Mouse (Mus musculus) brain, embryonic 14.5 days (tissue): ENCODE results near the gene Dpp3. TPM values are rescaled to one million over a fixed set of nuclear protein-coding genes. Genes with fewer than 3 reads are reported as not detected.
"Not testable (repeated sequence)": the region's sequence is repeated elsewhere in the genome, so short reads cannot be mapped to it uniquely, and the experiment has no call there.

ENCODE experiments used
- DNase-seq: peaks from one replicate; pipeline ENCODE4 v3.0.0-alpha.2; 2011; ENCODE audit warnings: low read depth
- CTCF ChIP-seq: fragments of 200-500 bp; IDR thresholded peaks from 2 replicates; pipeline ENCODE4 v1.5.1; 2012; ENCODE audit warnings: inconsistent platforms, mild to moderate bottlenecking, moderate library complexity, borderline replicate concordance; ENCODE audit not compliant: insufficient read depth, insufficient read length; ENCODE audit errors: extremely low read depth
- POLR2A ChIP-seq: fragments of 200-500 bp; IDR thresholded peaks from 2 replicates; pipeline ENCODE4 v1.6.1; 2012; ENCODE audit warnings: mild to moderate bottlenecking, inconsistent platforms, borderline replicate concordance; ENCODE audit not compliant: poor library complexity, insufficient read depth, insufficient read length, severe bottlenecking; ENCODE audit errors: extremely low read depth
- polyA plus RNA-seq: library from polyadenylated mRNA; depleted of rRNA; stranded (reverse); fragments of >200 nt; gene quantifications from 2 replicates; pipeline ENCODE4 v1.2.3, GENCODE M21; 2012; rRNA removed

The Dpp3 gene
- polyA plus RNA-seq: 111 and 122 TPM in 2 replicates

- no peak for TF ChIP-seq CTCF
- TF ChIP-seq POLR2A: peak; percentile 71; the same call in 1 of the 2 replicates
- peak; percentile 99 for DNase-seq
Observed at GRCm38 (mm10) chr19:4927904-4928531, at the start of gene Dpp3. TSS of gene Dpp3 (minus strand) at chr19:4928287.

GRCm38 (mm10) chr19:4968236-4968635 lies 40.1 kb upstream of the Dpp3 start:
- peak; percentile 48; the same call in 1 of the 2 replicates for TF ChIP-seq CTCF
- TF ChIP-seq POLR2A: no peak
- peak; percentile 13 for DNase-seq

GRCm38 (mm10) chr19:4961928-4962601 lies 34.0 kb upstream of the Dpp3 start, which contains the start of gene Mrpl11:
TSS of gene Mrpl11 (plus strand) at chr19:4962147.
- peak; percentile 98 for DNase-seq
- TF ChIP-seq POLR2A (0 out of 2 replicates have a peak, but pooled peaks have one; percentile 15), CTCF (peak; percentile 84)

GRCm38 (mm10) chr19:4948641-4949040 lies 20.6 kb upstream of the Dpp3 start:
- not testable (repeated sequence) for DNase-seq

- no peak for DNase-seq
- no peak for TF ChIP-seq POLR2A
- TF ChIP-seq CTCF: no peak
Observed at GRCm38 (mm10) chr19:4945540-4945939, 17.5 kb upstream of the Dpp3 start.

- no peak for DNase-seq
- TF ChIP-seq CTCF (no peak), POLR2A (no peak)
Observed at GRCm38 (mm10) chr19:4943253-4943588, 15.1 kb upstream of the Dpp3 start.

GRCm38 (mm10) chr19:4942551-4943252 lies 14.6 kb upstream of the Dpp3 start, which contains the start of gene Peli3:
TSS of gene Peli3 (minus strand) at chr19:4943127.
- peak; percentile 91 for DNase-seq
- TF ChIP-seq POLR2A (peak; percentile 68), CTCF (no peak)

- no peak for DNase-seq
- no peak for TF ChIP-seq POLR2A
- TF ChIP-seq CTCF: no peak
Observed at GRCm38 (mm10) chr19:4937444-4938310, 9.6 kb upstream of the Dpp3 start.

GRCm38 (mm10) chr19:4936896-4937295 lies 8.8 kb upstream of the Dpp3 start:
- no peak for DNase-seq
- TF ChIP-seq POLR2A: no peak
- TF ChIP-seq CTCF: no peak

DNA sequence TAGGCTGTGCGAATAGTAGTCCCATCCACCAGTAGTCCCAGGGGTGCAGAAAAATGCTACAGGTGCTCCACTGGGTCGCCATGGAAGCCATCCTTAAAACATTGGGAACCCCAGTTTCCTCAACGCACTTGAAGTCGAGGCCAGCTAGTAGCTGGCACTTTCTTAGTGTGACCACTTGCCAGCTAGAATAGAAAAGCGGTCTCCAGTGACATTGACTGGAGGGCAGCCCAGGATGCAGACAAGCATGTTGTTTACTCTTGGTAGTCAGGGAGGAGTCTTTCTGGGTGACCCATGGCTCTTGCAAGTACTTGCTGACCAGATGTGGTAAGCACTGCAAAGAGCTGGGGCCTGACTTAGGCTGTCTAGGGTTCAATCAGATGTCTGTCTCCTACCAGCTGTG lies 694 bp upstream of the Dpp3 start:
- DNase-seq: peak; percentile 25
- TF ChIP-seq POLR2A (no peak), CTCF (no peak)
